Mouse (Mus musculus) limb, embryonic 11.5 days (tissue): ENCODE measurements around the gene Slc28a1. TPM values are rescaled to one million over a fixed set of nuclear protein-coding genes. Genes with fewer than 3 reads are reported as not detected.

Experiments used
- ATAC-seq: fragments of 200-750 bp; cut with Nextera tagmentation; 2 replicates; pipeline ENCODE4 v1.8.0; 2017; ENCODE audit warnings: low read depth; ENCODE audit not compliant: insufficient number of reproducible peaks, low FRiP score, low TSS enrichment
- DNase-seq: peaks from one replicate; pipeline ENCODE4 v3.0.0-alpha.2; 2015; ENCODE audit warnings: low spot score
- H3K27ac ChIP-seq: fragments of 300-500 bp; sonication (generic); replicated peaks from 2 replicates; pipeline ENCODE4 v1.5.1; 2014; ENCODE audit warnings: low read depth, mild to moderate bottlenecking, low read length
- H3K27me3 ChIP-seq: fragments of 300-500 bp; sonication (generic); 2 replicates; pipeline ENCODE4 v1.6.1; 2014; ENCODE audit warnings: mild to moderate bottlenecking, low read length, mixed read lengths; ENCODE audit not compliant: control insufficient read depth, insufficient read depth
- H3K36me3 ChIP-seq: fragments of 300-500 bp; sonication (generic); 2 replicates; pipeline ENCODE4 v1.6.1; 2014; ENCODE audit warnings: mild to moderate bottlenecking, low read length, moderate library complexity, mixed read lengths; ENCODE audit not compliant: control insufficient read depth, insufficient read depth
- H3K4me1 ChIP-seq: fragments of 300-500 bp; sonication (generic); 2 replicates; pipeline ENCODE4 v1.6.1; 2014; ENCODE audit warnings: low read length, mixed read lengths; ENCODE audit not compliant: control insufficient read depth, insufficient read depth
- H3K4me2 ChIP-seq: fragments of 300-500 bp; sonication (generic); 2 replicates; pipeline ENCODE4 v1.6.1; 2014; ENCODE audit warnings: low read depth, mild to moderate bottlenecking, moderate library complexity; ENCODE audit not compliant: severe bottlenecking
- H3K4me3 ChIP-seq: fragments of 300-500 bp; sonication (generic); 2 replicates; pipeline ENCODE4 v1.5.1; 2014; ENCODE audit warnings: low read depth, low read length
- H3K9ac ChIP-seq: fragments of 300-500 bp; sonication (generic); 2 replicates; pipeline ENCODE4 v1.6.1; 2014; ENCODE audit warnings: mild to moderate bottlenecking, low read length
- H3K9me3 ChIP-seq: fragments of 300-500 bp; sonication (generic); 2 replicates; pipeline ENCODE4 v1.6.1; 2016; ENCODE audit warnings: low read length; ENCODE audit not compliant: control insufficient read depth
- WGBS: fragments of 180-500 bp; shearing (Covaris S2); extraction: QIAGEN DNeasy Blood & Tissue Kit; methylation state at CpG from one replicate; pipeline ENCODE4 v1.1.7; 2014; 5-methylcytosine and 5-hydroxymethylcytosine counted together
- polyA plus RNA-seq: library from polyadenylated mRNA; unstranded; fragments of >200 nt; fragmentation: Nextera tagmentation; extraction: Ambion mirVana; gene quantifications from 2 replicates; pipeline ENCODE4 v1.2.1, GENCODE M21; 2014

Slc28a1 gene
- polyA plus RNA-seq, 1 experiment from 2014 or later, result 0.07 TPM

- Histone ChIP-seq H3K36me3 (no peaks in the 10 kb centered on the region), H3K4me2 (no peak overlapping the region), H3K4me3 (no peak overlapping the region), H3K27me3 (no peaks in the 10 kb centered on the region), H3K27ac (no peak overlapping the region), H3K9ac (no peak overlapping the region), H3K9me3 (no peaks in the 10 kb centered on the region), H3K4me1 (no peaks in the 10 kb centered on the region)
- DNase-seq (no peak), ATAC-seq (no peak)
- 57% methylated on average over 18 of the region's 18 CpGs for WGBS
Observed at GRCm38 (mm10) chr7:81093420-81093965, 21.1 kb upstream of the Slc28a1 start.

- 74% methylated on average over 6 of the region's 6 CpGs for WGBS
- H3K27ac ChIP-seq, result no peak overlapping the region
- no peak overlapping the region for H3K4me3 ChIP-seq
- no peaks in the 10 kb centered on the region for H3K4me1 ChIP-seq
- H3K9me3 ChIP-seq, result no peaks in the 10 kb centered on the region
- H3K27me3 ChIP-seq, result no peaks in the 10 kb centered on the region
- ATAC-seq (no peak), DNase-seq (no peak)
- no peaks in the 10 kb centered on the region for H3K36me3 ChIP-seq
- H3K9ac ChIP-seq, result no peak overlapping the region
- no peak overlapping the region for H3K4me2 ChIP-seq
Observed at GRCm38 (mm10) chr7:81094104-81094757, 20.4 kb upstream of the Slc28a1 start.

GRCm38 (mm10) chr7:81100341-81100740, 14.3 kb upstream of the Slc28a1 start:
- H3K27me3 ChIP-seq, result no peaks in the 10 kb centered on the region
- H3K9ac ChIP-seq, result no peak overlapping the region
- no peaks in the 10 kb centered on the region for H3K9me3 ChIP-seq
- H3K27ac ChIP-seq, result no peak overlapping the region
- no peaks in the 10 kb centered on the region for H3K36me3 ChIP-seq
- DNase-seq (no peak), ATAC-seq (no peak)
- H3K4me1 ChIP-seq, result no peaks in the 10 kb centered on the region
- H3K4me2 ChIP-seq, result no peak overlapping the region
- H3K4me3 ChIP-seq, result no peak overlapping the region
- WGBS, result 87% methylated on average over 5 of the region's 5 CpGs

GRCm38 (mm10) chr7:81102854-81103253, 11.7 kb upstream of the Slc28a1 start:
- no peak for ATAC-seq
- H3K36me3 ChIP-seq, result no peaks in the 10 kb centered on the region
- H3K9me3 ChIP-seq, result no peaks in the 10 kb centered on the region
- DNase-seq, result no peak
- H3K27ac ChIP-seq, result no peak overlapping the region
- H3K4me2 ChIP-seq, result no peak overlapping the region
- no peaks in the 10 kb centered on the region for H3K4me1 ChIP-seq
- H3K27me3 ChIP-seq, result no peaks in the 10 kb centered on the region
- 95% methylated on average over 7 of the region's 7 CpGs for WGBS
- no peak overlapping the region for H3K4me3 ChIP-seq
- H3K9ac ChIP-seq, result no peak overlapping the region

- Histone ChIP-seq H3K4me3 (no peak overlapping the region), H3K27ac (no peak overlapping the region), H3K36me3 (no peaks in the 10 kb centered on the region), H3K4me1 (no peaks in the 10 kb centered on the region), H3K9ac (no peak overlapping the region), H3K4me2 (no peak overlapping the region), H3K9me3 (no peaks in the 10 kb centered on the region), H3K27me3 (no peaks in the 10 kb centered on the region)
- no peak for DNase-seq
- no peak for ATAC-seq
- 61% methylated on average over 4 of the region's 4 CpGs for WGBS
Observed at GRCm38 (mm10) chr7:81105525-81105924, 9.1 kb upstream of the Slc28a1 start.

GRCm38 (mm10) chr7:81108226-81108625, 6.4 kb upstream of the Slc28a1 start:
- H3K36me3 ChIP-seq, result no peaks in the 10 kb centered on the region
- no peaks in the 10 kb centered on the region for H3K27me3 ChIP-seq
- no peak overlapping the region for H3K9ac ChIP-seq
- no peak overlapping the region for H3K4me2 ChIP-seq
- DNase-seq (no peak), ATAC-seq (no peak)
- H3K4me1 ChIP-seq, result no peaks in the 10 kb centered on the region
- no peaks in the 10 kb centered on the region for H3K9me3 ChIP-seq
- WGBS, result 88% methylated on average over 5 of the region's 5 CpGs
- H3K27ac ChIP-seq, result no peak overlapping the region
- no peak overlapping the region for H3K4me3 ChIP-seq

- 75% methylated on average over 9 of the region's 9 CpGs for WGBS
- no peak for ATAC-seq
- no peaks in the 10 kb centered on the region for H3K27me3 ChIP-seq
- H3K9ac ChIP-seq, result no peak overlapping the region
- H3K9me3 ChIP-seq, result no peaks in the 10 kb centered on the region
- no peak for DNase-seq
- H3K4me2 ChIP-seq, result no peak overlapping the region
- no peak overlapping the region for H3K27ac ChIP-seq
- H3K4me3 ChIP-seq, result no peak overlapping the region
- H3K4me1 ChIP-seq, result no peaks in the 10 kb centered on the region
- no peaks in the 10 kb centered on the region for H3K36me3 ChIP-seq
Observed at GRCm38 (mm10) chr7:81109717-81110651, 4.6 kb upstream of the Slc28a1 start.

- Histone ChIP-seq H3K4me3 (no peak overlapping the region), H3K9ac (no peak overlapping the region), H3K36me3 (no peaks in the 10 kb centered on the region), H3K4me2 (no peak overlapping the region), H3K9me3 (no peaks in the 10 kb centered on the region), H3K4me1 (no peaks in the 10 kb centered on the region), H3K27me3 (no peaks in the 10 kb centered on the region), H3K27ac (no peak overlapping the region)
- 94% methylated on average over 4 of the region's 4 CpGs for WGBS
- ATAC-seq, result no peak
- DNase-seq, result no peak
Observed at GRCm38 (mm10) chr7:81110791-81111190, 3.8 kb upstream of the Slc28a1 start.
